Mouse (Mus musculus) ES-E14 (cell line): ENCODE results near the gene Ndufaf3.

Experiments
- CHD2 ChIP-seq: IDR thresholded peaks from 2 replicates; pipeline ENCODE4 v1.6.1; 2014; ENCODE audit warnings: mild to moderate bottlenecking, low read depth, low read length, inconsistent platforms
- ZC3H11A ChIP-seq: IDR thresholded peaks from 2 replicates; pipeline ENCODE4 v1.6.1; 2012; ENCODE audit warnings: low read depth, mild to moderate bottlenecking, inconsistent platforms, low read length, borderline replicate concordance
- ZNF384 ChIP-seq: IDR thresholded peaks from 2 replicates; pipeline ENCODE4 v1.6.1; 2012; ENCODE audit warnings: low read depth, low read length, inconsistent platforms

DNA sequence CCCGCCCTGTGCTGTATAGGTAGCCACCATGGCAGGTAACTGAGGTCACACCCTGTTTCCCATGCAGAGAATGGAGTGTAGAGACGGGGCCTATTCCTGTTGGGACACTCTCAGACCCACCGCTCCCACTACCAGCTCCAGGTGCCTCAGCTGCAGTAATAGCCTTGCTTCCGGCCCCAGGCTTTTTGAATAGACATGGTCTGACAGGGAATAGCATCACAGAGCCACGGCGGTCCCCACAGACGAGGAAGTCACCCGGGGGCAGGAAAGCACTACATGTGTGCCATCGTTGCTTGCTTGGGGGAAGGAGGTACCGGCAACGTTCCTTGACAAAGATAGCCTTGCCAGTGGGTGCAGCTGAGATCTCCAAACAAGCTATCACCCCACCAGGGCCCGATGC lies 7.7 kb upstream of the Ndufaf3 start:
- TF ChIP-seq ZC3H11A (no peak), ZNF384 (no peak), CHD2 (no peak)
